Mouse (Mus musculus): ENCODE measurements at regions not wholly inside any gene's neighbourhood (a gene's known extent, or its start where the extent isn't known, plus 50 kb on each side); places are given as distances from the start of the nearest gene placed in this dataset.

GRCm38 (mm10) chr6:112218248-112218647, 55.3 kb upstream of the Lmcd1 start:
- intact Hi-C loops (cut with DNase I): loop anchor here (5.0 kb wide), 1 partner anchor 64 kb away; no protein-coding TSS in a partner anchor
- DNase-seq (ENCODE audit: low spot score in 2 of 2): no peak

GRCm38 (mm10) chr6:112219641-112220040, 53.9 kb upstream of the Lmcd1 start:
- intact Hi-C loops (cut with DNase I): loop anchor here (5.0 kb wide), 1 partner anchor 63 kb away; no protein-coding TSS in a partner anchor
- DNase-seq (ENCODE audit: low spot score in 2 of 2): no peak

GRCm38 (mm10) chr6:112220149-112220548, 53.4 kb upstream of the Lmcd1 start:
- DNase-seq (ENCODE audit: low spot score in 2 of 2): no peak
- intact Hi-C loops (cut with DNase I): no loop called here

GRCm38 (mm10) chr6:112221373-112221772, 52.2 kb upstream of the Lmcd1 start:
- intact Hi-C loops (cut with DNase I): no loop called here
- DNase-seq (ENCODE audit: low spot score in 2 of 2): no peak

DNA sequence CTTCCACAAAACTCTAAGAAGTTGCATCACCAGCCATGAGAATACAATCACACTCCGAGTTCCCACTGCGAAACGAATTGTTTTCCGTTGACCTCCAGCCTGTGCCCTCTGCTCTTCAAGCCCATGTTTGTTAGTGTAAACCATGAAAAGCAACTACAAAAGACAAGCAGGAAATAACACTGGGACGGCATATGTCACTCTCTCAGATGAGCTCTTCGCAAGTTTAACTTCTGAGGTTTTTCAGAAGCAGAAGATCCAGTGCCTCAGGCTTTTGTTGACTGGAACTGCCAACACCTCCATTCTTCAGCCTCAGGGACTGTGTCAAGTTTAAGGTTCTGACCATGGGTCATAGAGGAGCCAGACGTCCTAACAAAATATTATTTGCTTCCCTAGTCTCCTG, 50.2 kb upstream of the Lmcd1 start:
- no peak for DNase-seq (ENCODE audit: low spot score in 2 of 2)
- intact Hi-C loops (cut with DNase I): no loop called here
